Mouse (Mus musculus) brain, embryonic 14.5 days (tissue): ENCODE measurements around the gene Miga2. TPM values are rescaled to one million over a fixed set of nuclear protein-coding genes. Genes with fewer than 3 reads are reported as not detected.
A peak's percentile ranks its signal among the peaks of the same experiment; 100 is the strongest.

Source experiments
- DNase-seq: peaks from one replicate; pipeline ENCODE4 v3.0.0-alpha.2; 2011; ENCODE audit warnings: low read depth
- CTCF ChIP-seq: fragments of 200-500 bp; IDR thresholded peaks from 2 replicates; pipeline ENCODE4 v1.5.1; 2012; ENCODE audit warnings: inconsistent platforms, mild to moderate bottlenecking, moderate library complexity, borderline replicate concordance; ENCODE audit not compliant: insufficient read depth, insufficient read length; ENCODE audit errors: extremely low read depth
- POLR2A ChIP-seq: fragments of 200-500 bp; IDR thresholded peaks from 2 replicates; pipeline ENCODE4 v1.6.1; 2012; ENCODE audit warnings: mild to moderate bottlenecking, inconsistent platforms, borderline replicate concordance; ENCODE audit not compliant: poor library complexity, insufficient read depth, insufficient read length, severe bottlenecking; ENCODE audit errors: extremely low read depth
- polyA plus RNA-seq: library from polyadenylated mRNA; depleted of rRNA; stranded (reverse); fragments of >200 nt; gene quantifications from 2 replicates; pipeline ENCODE4 v1.2.3, GENCODE M21; 2012; rRNA removed

The Miga2 gene
- 40.4 and 43.8 TPM in 2 replicates for polyA plus RNA-seq

DNA sequence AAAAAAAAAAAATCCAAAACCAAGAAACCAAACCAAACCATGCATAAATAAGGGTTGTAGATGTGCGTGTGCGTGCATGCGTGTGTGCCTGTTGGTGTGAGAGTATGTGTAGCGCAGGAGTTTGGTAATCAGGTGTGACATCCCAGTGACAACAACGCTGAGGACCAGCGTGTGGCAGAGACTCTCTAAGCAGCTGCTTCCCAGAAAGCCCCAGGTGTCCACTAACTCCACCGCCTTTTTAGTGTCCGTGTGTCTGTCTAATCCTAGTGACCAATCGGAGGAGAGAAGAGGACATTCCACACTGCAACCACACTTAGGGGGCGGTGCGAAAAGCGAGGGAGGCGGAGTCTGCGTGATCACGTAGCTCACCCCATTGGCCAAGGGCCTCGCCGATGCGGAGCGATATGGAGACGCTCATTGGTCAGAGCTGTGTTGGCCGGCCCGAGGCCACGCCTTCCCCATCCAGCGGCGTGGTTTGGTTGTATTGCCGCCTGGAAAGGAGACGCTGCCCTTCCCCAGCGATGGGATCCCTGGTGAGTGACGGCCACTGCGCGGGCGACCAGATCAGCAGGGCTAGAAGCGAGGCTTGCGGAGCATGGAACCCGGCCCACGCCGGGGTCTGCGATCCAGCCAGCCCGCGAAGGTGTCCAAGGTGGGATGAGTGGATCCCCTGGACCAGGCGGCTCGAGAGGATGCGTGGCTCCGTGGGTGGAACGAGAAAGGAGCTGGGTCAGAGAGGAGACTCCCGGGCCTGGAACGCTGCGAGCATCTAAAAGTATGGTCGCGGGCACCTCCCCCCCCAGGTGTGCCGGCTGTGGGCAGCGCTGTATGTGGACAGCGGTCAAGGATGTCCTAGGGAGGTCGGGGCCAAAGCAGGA lies at the start of gene Miga2:
TSS of gene Miga2 (plus strand) at position 461 of the 878 bp plus-strand sequence.
- DNase-seq: peak; percentile 100
- TF ChIP-seq POLR2A (no peak; the same call in 1 of the 2 replicates), CTCF (no peak)

DNA sequence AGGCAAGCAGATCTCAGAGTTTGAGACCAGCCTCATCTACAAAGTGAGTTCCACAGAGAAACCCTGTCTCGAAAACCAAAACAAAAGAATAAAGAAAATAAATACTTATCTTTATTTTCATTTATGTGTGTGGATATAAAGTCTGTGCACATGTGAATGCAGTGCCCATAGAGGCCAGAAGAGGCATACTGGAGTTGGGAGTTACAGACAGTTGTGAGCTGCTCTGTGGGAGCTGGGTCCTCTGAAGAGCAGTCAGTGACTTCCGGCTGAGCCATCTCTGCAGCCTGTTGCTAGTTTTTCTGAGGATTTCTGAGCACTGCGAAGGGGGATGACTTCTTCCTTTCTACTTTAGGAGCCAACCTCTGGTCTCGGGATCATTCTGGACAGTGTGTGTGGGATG lies 47.9 kb upstream of the Miga2 start:
- no peak for DNase-seq
- no peak for TF ChIP-seq CTCF
- TF ChIP-seq POLR2A: no peak

- no peak for TF ChIP-seq POLR2A
- TF ChIP-seq CTCF: no peak
- no peak for DNase-seq
Measured at GRCm38 (mm10) chr2:30316955-30317354, 47.1 kb upstream of the Miga2 start.

GRCm38 (mm10) chr2:30319260-30319659 lies 44.8 kb upstream of the Miga2 start:
- TF ChIP-seq POLR2A (no peak), CTCF (no peak)
- DNase-seq: no peak

DNA sequence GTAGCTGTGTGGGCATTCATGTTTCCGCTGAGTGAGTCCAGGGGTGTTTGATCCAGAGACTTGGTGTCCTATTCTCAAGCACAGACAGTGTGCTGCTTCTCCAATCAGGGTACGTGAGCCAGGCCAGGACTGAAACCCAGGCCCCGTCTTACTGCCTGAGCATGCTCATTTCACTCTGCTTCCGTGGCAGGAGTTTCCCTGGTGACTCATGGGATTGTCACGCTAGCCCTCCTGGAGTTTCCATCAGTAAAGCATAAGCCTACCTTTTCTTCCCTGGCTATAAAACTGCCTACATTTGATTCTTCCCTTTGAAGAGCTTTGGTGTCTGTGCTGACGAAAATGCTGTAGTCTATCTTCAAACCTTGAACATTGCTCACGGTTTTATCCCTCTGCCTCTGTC lies 40.9 kb upstream of the Miga2 start:
- no peak for DNase-seq

GRCm38 (mm10) chr2:30325296-30325695 lies 38.7 kb upstream of the Miga2 start:
- DNase-seq: no peak
- no peak for TF ChIP-seq POLR2A
- TF ChIP-seq CTCF: no peak

More for the DNA sequence above, 40.9 kb upstream of the Miga2 start:
- TF ChIP-seq POLR2A (no peak), CTCF (no peak)

GRCm38 (mm10) chr2:30327276-30327675 lies 36.8 kb upstream of the Miga2 start:
- no peak for DNase-seq
- TF ChIP-seq POLR2A (no peak), CTCF (no peak)

- TF ChIP-seq POLR2A (no peak), CTCF (no peak)
- no peak for DNase-seq
Measured at GRCm38 (mm10) chr2:30328791-30329190, 35.2 kb upstream of the Miga2 start.

- TF ChIP-seq CTCF (no peak), POLR2A (no peak)
- no peak for DNase-seq
Measured at GRCm38 (mm10) chr2:30335324-30335723, 28.7 kb upstream of the Miga2 start.

DNA sequence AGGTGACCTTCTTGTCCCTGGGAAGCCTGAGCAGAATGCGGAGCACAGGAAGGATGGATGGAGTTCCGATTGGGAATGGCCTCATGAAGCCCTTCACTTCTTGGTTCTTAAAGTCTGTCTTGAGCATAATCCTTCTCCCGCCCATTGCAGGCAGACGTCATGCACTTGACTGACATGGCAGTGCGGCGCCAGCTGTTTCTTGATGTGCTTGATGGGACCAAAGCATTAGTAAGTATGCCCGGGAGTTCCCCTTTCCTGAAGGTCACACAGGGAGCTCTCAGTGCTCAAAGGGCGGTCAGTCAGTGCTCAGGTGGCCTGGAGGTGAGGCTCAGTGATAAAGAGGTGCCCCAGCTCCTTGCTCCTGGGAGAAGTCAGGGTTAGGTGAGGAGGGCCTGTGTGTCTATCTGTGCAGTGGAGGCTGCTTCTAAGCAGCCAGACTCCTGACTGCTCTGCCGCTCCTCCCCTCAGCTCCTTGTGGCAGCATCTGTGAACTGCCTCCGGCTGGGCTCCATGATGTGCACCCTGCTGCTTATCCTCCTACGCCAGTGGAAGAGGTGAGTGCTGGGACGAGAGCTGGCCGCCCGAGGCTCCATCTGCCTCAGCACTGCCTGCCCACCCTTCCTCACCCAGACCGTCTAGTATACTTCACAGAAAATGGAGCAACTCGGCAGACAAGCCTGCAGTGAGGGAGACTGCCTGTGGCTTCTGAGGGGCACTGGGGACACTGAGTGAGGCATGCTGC lies 27.7 kb upstream of the Miga2 start:
- TF ChIP-seq CTCF: no peak
- no peak for TF ChIP-seq POLR2A
- DNase-seq: no peak

DNA sequence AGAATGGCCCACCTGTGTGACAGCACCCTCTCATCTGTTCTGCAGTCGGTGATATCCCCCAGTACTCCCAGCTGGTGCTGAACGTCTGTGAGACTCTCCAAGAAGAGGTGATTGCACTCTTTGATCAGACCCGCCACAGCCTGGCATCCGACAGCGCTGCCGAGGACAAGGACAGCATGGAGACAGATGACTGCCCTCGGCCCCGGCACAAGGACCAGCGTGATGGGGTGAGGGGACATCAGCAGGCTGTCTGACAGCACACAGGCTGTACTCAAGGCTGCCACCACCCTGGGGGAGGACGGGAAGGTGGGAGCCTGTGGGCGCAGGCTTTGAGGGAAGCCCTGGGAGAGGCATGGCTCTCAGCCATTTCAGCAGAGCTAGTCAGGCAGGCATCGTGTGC lies 26.9 kb upstream of the Miga2 start:
- DNase-seq: no peak
- TF ChIP-seq POLR2A (no peak), CTCF (no peak)
